Mouse (Mus musculus) ES-Bruce4 (cell line): ENCODE results near the gene Myo10. TPM values are rescaled to one million over a fixed set of nuclear protein-coding genes. Genes with fewer than 3 reads are reported as not detected.

ENCODE experiments used
- H3K27ac ChIP-seq: 2 replicates; pipeline ENCODE4 v1.5.1; 2012; ENCODE audit warnings: low read length, inconsistent platforms; ENCODE audit not compliant: insufficient read depth
- H3K27me3 ChIP-seq: 2 replicates; pipeline ENCODE4 v1.6.1; 2012; ENCODE audit warnings: mild to moderate bottlenecking, low read length, inconsistent platforms; ENCODE audit not compliant: control insufficient read depth, poor library complexity, insufficient read depth, severe bottlenecking
- H3K36me3 ChIP-seq: 2 replicates; pipeline ENCODE4 v1.6.1; 2012; ENCODE audit warnings: inconsistent platforms, mild to moderate bottlenecking, low read length, moderate library complexity; ENCODE audit not compliant: control insufficient read depth, poor library complexity, insufficient read depth, severe bottlenecking
- H3K4me1 ChIP-seq: one replicate; pipeline ENCODE4 v1.8.1; 2011; ENCODE audit warnings: low read length; ENCODE audit not compliant: control insufficient read depth, insufficient read depth
- H3K4me3 ChIP-seq: 2 replicates; pipeline ENCODE4 v1.5.1; 2011; ENCODE audit warnings: low read depth, mild to moderate bottlenecking, low read length
- H3K9ac ChIP-seq: 2 replicates; pipeline ENCODE4 v1.6.1; 2012; ENCODE audit warnings: low read depth, mild to moderate bottlenecking, inconsistent platforms; ENCODE audit not compliant: poor library complexity, severe bottlenecking
- H3K9me3 ChIP-seq: replicated peaks from 2 replicates; pipeline ENCODE4 v1.6.1; 2012; ENCODE audit warnings: mild to moderate bottlenecking, low read length, inconsistent platforms; ENCODE audit not compliant: control insufficient read depth, poor library complexity, insufficient read depth, severe bottlenecking
- CTCF ChIP-seq: IDR thresholded peaks from one replicate; pipeline ENCODE4 v1.8.1; 2011; ENCODE audit warnings: low read depth, low read length
- EP300 ChIP-seq: IDR thresholded peaks from 2 replicates; pipeline ENCODE4 v1.6.1; 2011; ENCODE audit warnings: low read depth, low read length; ENCODE audit not compliant: insufficient read depth
- POLR2A ChIP-seq: IDR thresholded peaks from one replicate; pipeline ENCODE4 v1.8.1; 2011; ENCODE audit warnings: low read length; ENCODE audit not compliant: insufficient read depth
- polyA plus RNA-seq: library from polyadenylated mRNA; stranded (reverse); fragments of >200 nt; gene quantifications from 2 replicates; pipeline ENCODE4 v1.2.4, GENCODE M21; 2011; ENCODE audit warnings: low read depth; ENCODE audit not compliant: missing spikeins, insufficient read depth, insufficient read length

Gene Myo10
- polyA plus RNA-seq, 1 experiment: 171 TPM

- TF ChIP-seq CTCF (no peak), POLR2A (no peak), EP300 (no peak)
- Histone ChIP-seq H3K27ac (no peak overlapping the region), H3K9ac (no peak overlapping the region), H3K9me3 (no peaks in the 10 kb centered on the region), H3K36me3 (no peaks in the 10 kb centered on the region), H3K4me1 (no peaks in the 10 kb centered on the region), H3K4me3 (no peak overlapping the region), H3K27me3 (no peaks in the 10 kb centered on the region)
Observed at GRCm38 (mm10) chr15:25582055-25582454, 40.3 kb upstream of the Myo10 start.

GRCm38 (mm10) chr15:25583361-25583760, 39.0 kb upstream of the Myo10 start:
- no peak for TF ChIP-seq EP300
- TF ChIP-seq CTCF: no peak
- no peak for TF ChIP-seq POLR2A
- H3K9me3 ChIP-seq: no peaks in the 10 kb centered on the region
- no peak overlapping the region for H3K27ac ChIP-seq
- H3K4me1 ChIP-seq: no peaks in the 10 kb centered on the region
- H3K36me3 ChIP-seq: no peaks in the 10 kb centered on the region
- H3K4me3 ChIP-seq: no peak overlapping the region
- H3K27me3 ChIP-seq: 0 out of 2 replicates have a peak, but pooled peaks cover 2% of the 10 kb centered on the region
- no peak overlapping the region for H3K9ac ChIP-seq

GRCm38 (mm10) chr15:25586828-25587227, 35.5 kb upstream of the Myo10 start:
- Histone ChIP-seq H3K4me3 (no peak overlapping the region), H3K27ac (no peak overlapping the region), H3K36me3 (no peaks in the 10 kb centered on the region), H3K4me1 (no peaks in the 10 kb centered on the region), H3K9me3 (no peaks in the 10 kb centered on the region), H3K27me3 (0 out of 2 replicates have a peak, but pooled peaks cover 2% of the 10 kb centered on the region), H3K9ac (no peak overlapping the region)
- no peak for TF ChIP-seq EP300
- no peak for TF ChIP-seq CTCF
- no peak for TF ChIP-seq POLR2A

GRCm38 (mm10) chr15:25587943-25588342, 34.4 kb upstream of the Myo10 start:
- Histone ChIP-seq H3K9me3 (no peaks in the 10 kb centered on the region), H3K27me3 (0 out of 2 replicates have a peak, but pooled peaks cover 2% of the 10 kb centered on the region), H3K4me3 (no peak overlapping the region), H3K9ac (no peak overlapping the region), H3K4me1 (no peaks in the 10 kb centered on the region), H3K27ac (no peak overlapping the region), H3K36me3 (no peaks in the 10 kb centered on the region)
- TF ChIP-seq POLR2A: no peak
- TF ChIP-seq CTCF: no peak
- TF ChIP-seq EP300: no peak

- 0 out of 2 replicates have a peak, but pooled peaks cover 2% of the 10 kb centered on the region for H3K27me3 ChIP-seq
- no peaks in the 10 kb centered on the region for H3K9me3 ChIP-seq
- H3K36me3 ChIP-seq: no peaks in the 10 kb centered on the region
- H3K4me1 ChIP-seq: no peaks in the 10 kb centered on the region
- no peak overlapping the region for H3K27ac ChIP-seq
- no peak overlapping the region for H3K4me3 ChIP-seq
- TF ChIP-seq EP300 (no peak), CTCF (no peak), POLR2A (no peak)
- no peak overlapping the region for H3K9ac ChIP-seq
Observed at GRCm38 (mm10) chr15:25589318-25589902, 32.9 kb upstream of the Myo10 start.

GRCm38 (mm10) chr15:25589916-25590315, 32.4 kb upstream of the Myo10 start:
- Histone ChIP-seq H3K9ac (no peak overlapping the region), H3K4me3 (no peak overlapping the region), H3K27me3 (0 out of 2 replicates have a peak, but pooled peaks cover 2% of the 10 kb centered on the region), H3K4me1 (no peaks in the 10 kb centered on the region), H3K9me3 (no peaks in the 10 kb centered on the region), H3K36me3 (no peaks in the 10 kb centered on the region), H3K27ac (no peak overlapping the region)
- no peak for TF ChIP-seq POLR2A
- no peak for TF ChIP-seq EP300
- TF ChIP-seq CTCF: no peak
